Mouse (Mus musculus): ENCODE measurements around the gene Map2. TPM values are rescaled to one million over a fixed set of nuclear protein-coding genes. Genes with fewer than 3 reads are reported as not detected.

Map2 gene
- polyA plus RNA-seq, 1 experiment from 2014 or later = 14.3 TPM

GRCm38 (mm10) chr1:66266231-66266924 is 91.3 kb downstream of the Map2 start:
- WGBS = 65% methylated on average over 4 of the region's 4 CpGs
- H3K9me3 ChIP-seq = no peaks in the 10 kb centered on the region
- no peaks in the 10 kb centered on the region for H3K36me3 ChIP-seq
- H3K4me3 ChIP-seq = no peak overlapping the region
- no peak for ATAC-seq (ENCODE audit: borderline replicate concordance, extremely low read depth, low FRiP score, low TSS enrichment)
- no peaks in the 10 kb centered on the region for H3K27me3 ChIP-seq
- no peak overlapping the region for H3K9ac ChIP-seq
- H3K27ac ChIP-seq = no peak overlapping the region
- H3K4me2 ChIP-seq = no peak overlapping the region
- H3K4me1 ChIP-seq = no peaks in the 10 kb centered on the region

DNA sequence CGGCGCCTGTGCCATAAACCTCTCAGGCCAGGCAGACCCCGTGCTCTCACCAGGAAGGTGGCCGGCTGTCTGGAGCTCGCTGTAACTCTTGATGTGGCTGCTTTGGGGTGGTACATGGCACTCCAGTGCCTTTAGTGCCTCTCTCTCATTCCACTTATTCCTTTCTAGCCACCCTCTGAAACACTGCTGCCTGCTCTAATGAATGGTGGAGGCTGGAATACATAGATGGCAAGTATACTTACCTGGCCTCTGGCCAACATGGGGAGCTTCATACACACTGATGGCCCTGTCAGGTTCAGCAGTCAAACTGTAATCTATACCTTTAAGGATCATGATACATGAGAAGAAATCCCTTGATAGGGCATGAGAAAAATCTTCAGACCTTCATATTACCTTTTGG is 102.6 kb downstream of the Map2 start:
- no peaks in the 10 kb centered on the region for H3K36me3 ChIP-seq
- H3K4me1 ChIP-seq = no peaks in the 10 kb centered on the region
- no peaks in the 10 kb centered on the region for H3K27me3 ChIP-seq
- H3K27ac ChIP-seq = no peak overlapping the region
- no peaks in the 10 kb centered on the region for H3K9me3 ChIP-seq
- ATAC-seq (ENCODE audit: borderline replicate concordance, extremely low read depth, low FRiP score, low TSS enrichment) = no peak
- no peak overlapping the region for H3K4me2 ChIP-seq
- H3K4me3 ChIP-seq = no peak overlapping the region
- 55% methylated on average over 5 of the region's 5 CpGs for WGBS
- H3K9ac ChIP-seq = no peak overlapping the region

GRCm38 (mm10) chr1:66279222-66280009 is 104.3 kb downstream of the Map2 start:
- Histone ChIP-seq H3K9ac (no peak overlapping the region), H3K9me3 (no peaks in the 10 kb centered on the region), H3K4me3 (no peak overlapping the region), H3K27ac (no peak overlapping the region), H3K4me2 (no peak overlapping the region), H3K36me3 (no peaks in the 10 kb centered on the region), H3K4me1 (no peaks in the 10 kb centered on the region), H3K27me3 (no peaks in the 10 kb centered on the region)
- no peak for ATAC-seq (ENCODE audit: borderline replicate concordance, extremely low read depth, low FRiP score, low TSS enrichment)
- WGBS = 74% methylated on average over 4 of the region's 4 CpGs

GRCm38 (mm10) chr1:66280152-66280551 is 105.1 kb downstream of the Map2 start:
- Histone ChIP-seq H3K36me3 (no peaks in the 10 kb centered on the region), H3K27me3 (no peaks in the 10 kb centered on the region), H3K9me3 (no peaks in the 10 kb centered on the region), H3K27ac (no peak overlapping the region), H3K4me2 (no peak overlapping the region), H3K4me1 (no peaks in the 10 kb centered on the region), H3K4me3 (no peak overlapping the region), H3K9ac (no peak overlapping the region)
- ATAC-seq (ENCODE audit: borderline replicate concordance, extremely low read depth, low FRiP score, low TSS enrichment) = no peak
- 70% methylated on average over 4 of the region's 4 CpGs for WGBS

DNA sequence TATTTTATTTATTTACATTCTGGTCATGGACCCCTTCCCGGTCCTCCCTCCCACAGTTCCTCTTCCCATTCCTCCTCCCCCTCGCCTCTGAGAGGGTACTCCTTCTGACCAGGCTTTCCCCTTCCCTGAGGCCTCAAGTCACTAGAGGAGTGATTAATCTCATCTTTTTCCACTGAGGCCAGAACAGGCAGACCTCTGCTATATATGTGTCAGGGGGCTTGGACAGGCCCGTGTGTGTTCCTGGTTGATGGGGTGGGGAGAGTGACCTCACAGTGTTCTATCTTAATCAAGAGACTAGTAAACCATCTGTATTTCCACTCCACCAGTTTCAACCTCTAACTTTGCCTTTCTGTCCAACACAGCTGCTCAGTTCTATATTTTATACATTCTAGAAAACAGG is 107.4 kb downstream of the Map2 start:
- Histone ChIP-seq H3K4me3 (no peak overlapping the region), H3K27me3 (no peaks in the 10 kb centered on the region), H3K9me3 (no peaks in the 10 kb centered on the region), H3K4me1 (no peaks in the 10 kb centered on the region), H3K4me2 (no peak overlapping the region), H3K27ac (no peak overlapping the region), H3K9ac (no peak overlapping the region), H3K36me3 (no peaks in the 10 kb centered on the region)
- 46% methylated on average over 3 of the region's 3 CpGs for WGBS
- ATAC-seq (ENCODE audit: borderline replicate concordance, extremely low read depth, low FRiP score, low TSS enrichment) = no peak

DNA sequence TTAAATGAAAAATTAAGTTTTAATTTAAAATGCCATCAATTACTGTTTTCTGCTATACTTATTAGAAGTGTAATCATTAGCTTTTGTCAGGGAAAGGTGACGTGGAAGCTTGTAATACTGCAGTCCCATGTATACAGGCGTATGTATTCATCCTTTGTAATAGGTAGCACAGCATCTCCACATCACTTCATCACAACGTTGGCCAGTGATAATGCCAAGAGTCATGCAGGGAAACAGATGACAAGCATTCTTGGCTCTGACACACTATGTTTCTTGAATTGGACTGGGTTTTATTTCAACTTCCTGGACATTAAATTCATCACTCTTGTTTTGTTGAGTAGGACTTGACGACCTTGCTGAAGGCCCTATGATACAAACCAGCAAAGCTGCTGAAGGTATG is 113.9 kb downstream of the Map2 start:
- H3K9ac ChIP-seq = no peak overlapping the region
- WGBS = 79% methylated on average over 4 of the region's 4 CpGs

GRCm38 (mm10) chr1:66292121-66292881 is 117.2 kb downstream of the Map2 start:
- Histone ChIP-seq H3K4me3 (no peak overlapping the region), H3K27me3 (no peaks in the 10 kb centered on the region), H3K4me1 (no peaks in the 10 kb centered on the region), H3K9ac (no peak overlapping the region), H3K4me2 (no peak overlapping the region), H3K36me3 (no peaks in the 10 kb centered on the region), H3K27ac (no peak overlapping the region), H3K9me3 (no peaks in the 10 kb centered on the region)
- WGBS = 52% methylated on average over 3 of the region's 3 CpGs
- ATAC-seq (ENCODE audit: borderline replicate concordance, extremely low read depth, low FRiP score, low TSS enrichment) = no peak

More for the DNA sequence above, 113.9 kb downstream of the Map2 start:
- no peaks in the 10 kb centered on the region for H3K27me3 ChIP-seq
- no peaks in the 10 kb centered on the region for H3K36me3 ChIP-seq
- no peak overlapping the region for H3K27ac ChIP-seq
- H3K9me3 ChIP-seq = no peaks in the 10 kb centered on the region
- no peak overlapping the region for H3K4me2 ChIP-seq
- ATAC-seq (ENCODE audit: borderline replicate concordance, extremely low read depth, low FRiP score, low TSS enrichment) = no peak
- no peak overlapping the region for H3K4me3 ChIP-seq
- H3K4me1 ChIP-seq = no peaks in the 10 kb centered on the region

GRCm38 (mm10) chr1:66299376-66299775 is 124.3 kb downstream of the Map2 start:
- Histone ChIP-seq H3K27ac (no peak overlapping the region), H3K36me3 (no peaks in the 10 kb centered on the region), H3K9ac (no peak overlapping the region), H3K27me3 (no peaks in the 10 kb centered on the region), H3K9me3 (no peaks in the 10 kb centered on the region), H3K4me3 (no peak overlapping the region), H3K4me2 (no peak overlapping the region), H3K4me1 (no peaks in the 10 kb centered on the region)
- 49% methylated on average over 6 of the region's 6 CpGs for WGBS
- no peak for ATAC-seq (ENCODE audit: borderline replicate concordance, extremely low read depth, low FRiP score, low TSS enrichment)

DNA sequence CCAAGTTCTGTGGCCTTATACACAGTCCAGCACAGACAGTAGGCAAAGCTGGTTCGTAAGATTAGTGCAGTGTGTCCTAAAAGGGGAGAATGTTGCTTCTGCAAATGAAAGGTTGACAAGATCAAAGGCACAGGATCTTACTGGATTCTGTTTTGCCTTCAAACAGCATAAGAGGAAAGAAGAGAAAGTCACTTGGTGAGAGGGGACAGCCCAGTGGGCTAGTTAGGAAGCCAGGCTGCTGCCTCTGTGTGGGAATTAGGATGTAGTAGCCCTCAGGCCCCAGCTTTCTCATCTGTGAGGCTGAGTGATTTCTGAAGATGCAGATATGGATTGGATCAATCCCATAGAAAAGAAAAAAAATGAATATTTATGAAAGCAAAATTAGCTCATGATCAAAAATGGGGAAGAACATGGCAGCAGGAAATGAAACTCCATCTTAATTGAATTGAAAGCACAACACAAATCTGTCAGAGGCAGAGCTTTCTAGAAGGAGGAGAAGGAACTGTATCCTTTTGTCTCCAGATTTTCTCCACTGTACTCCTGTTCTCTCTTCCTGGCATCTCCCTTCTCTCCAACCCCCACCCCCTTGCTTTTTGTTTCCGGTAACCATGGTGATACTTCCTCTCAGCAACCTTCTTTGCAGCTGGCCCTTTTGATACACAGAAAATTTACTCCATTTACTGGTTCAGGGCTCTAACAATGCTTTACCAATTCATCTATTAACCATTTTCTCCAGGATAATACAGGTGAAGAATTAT is 145.5 kb downstream of the Map2 start:
- H3K27ac ChIP-seq = no peak overlapping the region
- no peaks in the 10 kb centered on the region for H3K4me1 ChIP-seq
- H3K27me3 ChIP-seq = no peaks in the 10 kb centered on the region
- H3K9ac ChIP-seq = no peak overlapping the region
- H3K4me2 ChIP-seq = no peak overlapping the region
- no peaks in the 10 kb centered on the region for H3K9me3 ChIP-seq
- H3K36me3 ChIP-seq = no peaks in the 10 kb centered on the region
- ATAC-seq (ENCODE audit: borderline replicate concordance, extremely low read depth, low FRiP score, low TSS enrichment) = no peak
- 72% methylated on average over 2 of the region's 2 CpGs for WGBS
- no peak overlapping the region for H3K4me3 ChIP-seq

DNA sequence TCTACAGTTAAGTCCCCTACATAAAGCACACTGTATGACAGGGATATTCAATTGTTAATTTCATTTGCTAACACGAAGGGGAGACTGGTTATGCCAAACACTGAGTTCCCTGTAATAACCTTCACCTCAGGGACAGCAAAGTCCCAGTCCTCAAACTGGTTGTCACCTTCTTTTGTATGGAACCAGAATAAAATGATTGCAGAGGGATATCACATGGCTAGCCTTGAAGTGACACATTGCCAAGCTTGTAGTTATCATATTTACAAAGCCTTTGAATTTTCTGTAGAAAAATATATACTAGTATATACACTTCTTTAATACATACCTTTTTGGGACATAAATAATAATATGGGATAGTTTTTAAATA is 146.0 kb downstream of the Map2 start:
- H3K27me3 ChIP-seq = no peaks in the 10 kb centered on the region
- H3K27ac ChIP-seq = no peak overlapping the region
- no peak overlapping the region for H3K4me2 ChIP-seq
- no peaks in the 10 kb centered on the region for H3K36me3 ChIP-seq
- H3K4me3 ChIP-seq = no peak overlapping the region
- H3K4me1 ChIP-seq = no peaks in the 10 kb centered on the region
- no peak for ATAC-seq (ENCODE audit: borderline replicate concordance, extremely low read depth, low FRiP score, low TSS enrichment)
- WGBS = 61% methylated on average over 1 of the region's 1 CpGs
- H3K9me3 ChIP-seq = no peaks in the 10 kb centered on the region
- H3K9ac ChIP-seq = no peak overlapping the region

- H3K4me2 ChIP-seq = no peak overlapping the region
- ATAC-seq (ENCODE audit: borderline replicate concordance, extremely low read depth, low FRiP score, low TSS enrichment) = no peak
- 68% methylated on average over 15 of the region's 15 CpGs for WGBS
Measured at GRCm38 (mm10) chr1:66321631-66322142, 146.6 kb downstream of the Map2 start.

More at GRCm38 (mm10) chr1:66321631-66322142, 146.6 kb downstream of the Map2 start:
- H3K4me3 ChIP-seq = no peak overlapping the region
- no peaks in the 10 kb centered on the region for H3K36me3 ChIP-seq
- H3K27me3 ChIP-seq = no peaks in the 10 kb centered on the region
- H3K27ac ChIP-seq = no peak overlapping the region
- no peaks in the 10 kb centered on the region for H3K4me1 ChIP-seq
- no peak overlapping the region for H3K9ac ChIP-seq
- no peaks in the 10 kb centered on the region for H3K9me3 ChIP-seq

Data from lung, embryonic 15.5 days (tissue).